In genomic region chr5:108668977-108669936, GRCm38 (mm10) we compare ENCODE assay signal across 8 mouse cellular contexts. TPM values are rescaled to one million over a fixed set of nuclear protein-coding genes. Genes with fewer than 3 reads are reported as not detected.
DNase-seq lines count a peak whose midpoint lies in the region; ATAC-seq lines count a peak whose summit lies in the region.

TSS of gene Dgkq (minus strand) at chr5:108669672.

- peak within 1 kb of the TSS; percentile 70 for H3K9ac ChIP-seq in hindbrain, embryonic 11.5 days (ENCODE audit: low read depth, low read length)

- H3K4me1 ChIP-seq in hindbrain, embryonic 11.5 days (replicated peaks; ENCODE audit: control insufficient read depth, insufficient read depth, low read length): 0 out of 2 replicates have a peak, but pooled peaks cover 4% of the 10 kb centered on the region

- H3K36me3 ChIP-seq in hindbrain, embryonic 11.5 days (ENCODE audit: control insufficient read depth, insufficient read depth, low read length): no peaks in the 10 kb centered on the region

- peak within 1 kb of the TSS; percentile 68 for H3K27ac ChIP-seq in hindbrain, embryonic 11.5 days (ENCODE audit: low read depth, low read length)

- 7% methylated on average over 40 of the region's 43 CpGs for WGBS in hindbrain, embryonic 11.5 days

- H3K9me3 ChIP-seq in hindbrain, embryonic 11.5 days (ENCODE audit: control insufficient read depth, low read length): no peaks in the 10 kb centered on the region

- ATAC-seq in hindbrain, embryonic 11.5 days (ENCODE audit: low FRiP score): peak; percentile 86

- peak within 1 kb of the TSS; percentile 75 for H3K4me2 ChIP-seq in hindbrain, embryonic 11.5 days (replicated peaks; ENCODE audit: low read depth, low read length)

- peak within 1 kb of the TSS; percentile 51 for H3K4me3 ChIP-seq in hindbrain, embryonic 11.5 days (ENCODE audit: low read depth, low read length)

- H3K27me3 ChIP-seq in hindbrain, embryonic 11.5 days (ENCODE audit: control insufficient read depth, insufficient read depth, low read length): no peaks in the 10 kb centered on the region

- DNase-seq in MN1 (ENCODE audit: low spot score): peak; percentile 83
- peak; percentile 91 for DNase-seq in cerebellum, adult 9-11 months
- DNase-seq in frontal cortex, adult 2 months (ENCODE audit: extremely low spot score in 1 of 2, low spot score in 1 of 2): peak; percentile 84 to 92
- peak; percentile 85 for DNase-seq in hindbrain, embryonic 11.5 days (ENCODE audit: low spot score)
- DNase-seq in layer of hippocampus, postnatal 10 days (ENCODE audit: low spot score in 2 of 2): peak; percentile 83 to 86
- peak; percentile 91 for DNase-seq in lung, postnatal 10 days
- peak; percentile 87 for DNase-seq in ovary, postnatal 36 days (ENCODE audit: low spot score)
- DNase-seq in thymus, postnatal 36 days: peak; percentile 84 to 87

RNA-seq across cellular contexts. Expression of gene Dgkq, which starts in this region (rescaled TPM):
- polyA plus RNA-seq in frontal cortex, adult 2 months (2012; rRNA removed): 52.4 and 59.1 TPM in 2 replicates
- polyA plus RNA-seq in hindbrain, embryonic 11.5 days (2014; fragmentation: Nextera tagmentation; extraction: Ambion mirVana): 8.2 and 9.5 TPM in 2 replicates
- 10 to 100 TPM; 56.4 to 61.2 TPM for total RNA-seq in layer of hippocampus, postnatal 10 days (2021)

Comparison
In these comparisons a context has a peak if more than half of its experiments do, and no peak if none do; other contexts are left out.
1. Peak in every context shown above with its lines: DNase-seq, ATAC-seq, H3K4me3 ChIP-seq and H3K27ac ChIP-seq.